13 mouse cellular contexts compared by ENCODE assay signal in the genomic region with DNA sequence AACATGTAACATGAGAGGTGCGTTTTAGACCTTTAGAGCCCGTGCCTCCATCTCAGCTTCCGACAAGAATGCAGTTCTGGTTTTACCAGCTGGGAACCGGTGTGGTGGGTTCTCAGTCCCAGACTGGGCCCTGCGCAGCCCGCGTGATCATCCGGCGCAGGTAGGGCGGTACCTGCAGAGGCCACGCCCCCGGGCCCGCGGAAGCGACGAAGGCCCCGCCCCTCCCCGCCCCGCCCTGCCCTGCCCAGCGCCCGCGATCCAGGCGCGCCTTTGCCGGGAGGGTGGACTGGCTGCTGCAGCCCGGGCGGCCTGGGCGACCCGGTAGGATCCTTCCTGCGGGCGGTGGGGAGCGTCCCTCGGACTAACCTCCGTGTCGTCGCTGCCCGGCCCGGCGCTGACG. TPM values are rescaled to one million over a fixed set of nuclear protein-coding genes. Genes with fewer than 3 reads are reported as not detected.
DNase-seq lines count a peak whose midpoint lies in the region; ATAC-seq and TF ChIP-seq lines count a peak whose summit lies in the region.
"Not testable (repeated sequence)": the region's sequence is repeated elsewhere in the genome, so short reads cannot be mapped to it uniquely, and the experiment has no call there.
"Had no signal": no experiment of that assay in that cellular context is flagged by ENCODE, and none has a peak within 500 bp of the region (broad histone marks: within the 10 kb centered on the region; RNA-seq: fewer than 3 reads in every experiment).

TSS of gene 1700047I17Rik2 (plus strand) at position 287 of the 400 bp plus-strand sequence.

- ATAC-seq in activated CD4-positive, CD25-positive, alpha-beta regulatory T cell, adult 4 months: peak; percentile 86
- peak; percentile 87 for ATAC-seq in erythroid progenitor cell, adult 5-6 weeks (replicated peaks; ENCODE audit: low FRiP score, poor library complexity, severe bottlenecking)
- ATAC-seq in heart, embryonic 12.5 days (ENCODE audit: insufficient number of reproducible peaks, low FRiP score): peak; percentile 97
- peak; percentile 98 for ATAC-seq in hindbrain, embryonic 15.5 days (ENCODE audit: low FRiP score, low read depth)
- peak; percentile 97 for ATAC-seq in kidney, postnatal 0 days (replicated peaks; ENCODE audit: low FRiP score, low read depth)
- ATAC-seq in liver, embryonic 16.5 days (ENCODE audit: low read depth): peak; percentile 98
- peak; percentile 95 for ATAC-seq in midbrain, embryonic 13.5 days
- peak; percentile 83 for ATAC-seq in neutrophil, adult 5-6 weeks (ENCODE audit: extremely low read depth, insufficient number of reproducible peaks, low FRiP score, poor library complexity, severe bottlenecking)

- H3K4me3 ChIP-seq in heart, embryonic 12.5 days; hindbrain, embryonic 15.5 days; kidney, postnatal 0 days (replicated peaks; ENCODE audit: low read depth, low read length); liver, embryonic 16.5 days (ENCODE audit: low read depth, low read length); midbrain, embryonic 13.5 days (replicated peaks): not testable (repeated sequence)

- H3K9me3 ChIP-seq in heart, embryonic 12.5 days (replicated peaks); hindbrain, embryonic 15.5 days; kidney, postnatal 0 days (replicated peaks; ENCODE audit: low read length); liver, embryonic 16.5 days (replicated peaks; ENCODE audit: control insufficient read depth, low read length); midbrain, embryonic 13.5 days: not testable (repeated sequence)

- not testable (repeated sequence) for TF ChIP-seq CTCF in kidney, postnatal 0 days (IDR thresholded peaks at IDR 0.05; ENCODE audit: low read depth)

- H3K36me3 ChIP-seq in heart, embryonic 12.5 days; hindbrain, embryonic 15.5 days; kidney, postnatal 0 days (ENCODE audit: insufficient read depth, low read length); liver, embryonic 16.5 days (ENCODE audit: control insufficient read depth, insufficient read depth); midbrain, embryonic 13.5 days: not testable (repeated sequence)

- not testable (repeated sequence) for H3K4me2 ChIP-seq in heart, embryonic 12.5 days; hindbrain, embryonic 15.5 days; kidney, postnatal 0 days (ENCODE audit: low read length); liver, embryonic 16.5 days (ENCODE audit: low read depth, low read length); midbrain, embryonic 13.5 days (replicated peaks)

- not testable (repeated sequence) for H3K9ac ChIP-seq in heart, embryonic 12.5 days; hindbrain, embryonic 15.5 days; kidney, postnatal 0 days (ENCODE audit: low read depth, low read length); liver, embryonic 16.5 days (ENCODE audit: low read depth, low read length); midbrain, embryonic 13.5 days (replicated peaks)

- H3K27ac ChIP-seq in heart, embryonic 12.5 days (ENCODE audit: poor library complexity, severe bottlenecking); hindbrain, embryonic 15.5 days (replicated peaks); kidney, postnatal 0 days; liver, embryonic 16.5 days (ENCODE audit: low read length); midbrain, embryonic 13.5 days: not testable (repeated sequence)

- WGBS in heart, embryonic 12.5 days: no CpG with 5 or more reads among the region's 40 CpGs
- no CpG with 5 or more reads among the region's 40 CpGs for WGBS in hindbrain, embryonic 15.5 days
- WGBS in kidney, postnatal 0 days: no CpG with 5 or more reads among the region's 40 CpGs
- WGBS in liver, embryonic 16.5 days (ENCODE audit: insufficient replicate concordance): no CpG with 5 or more reads among the region's 40 CpGs
- WGBS in midbrain, embryonic 13.5 days: no CpG with 5 or more reads among the region's 40 CpGs

- H3K4me1 ChIP-seq in heart, embryonic 12.5 days (replicated peaks); hindbrain, embryonic 15.5 days (replicated peaks); kidney, postnatal 0 days (replicated peaks; ENCODE audit: insufficient read depth, low read length); liver, embryonic 16.5 days (ENCODE audit: control insufficient read depth, low read depth, low read length); midbrain, embryonic 13.5 days (replicated peaks): not testable (repeated sequence)

- not testable (repeated sequence) for DNase-seq in kidney, postnatal 0 days (ENCODE audit: low spot score)

- H3K27me3 ChIP-seq in heart, embryonic 12.5 days (replicated peaks); hindbrain, embryonic 15.5 days; kidney, postnatal 0 days (ENCODE audit: insufficient read depth, low read length); liver, embryonic 16.5 days (ENCODE audit: control insufficient read depth, insufficient read depth, low read depth, low read length); midbrain, embryonic 13.5 days: not testable (repeated sequence)

RNA-seq across cellular contexts. Expression of gene 1700047I17Rik2, which starts in this region (rescaled TPM):
- not detected for polyA plus RNA-seq in activated CD4-positive, CD25-positive, alpha-beta regulatory T cell, adult 4 months (2017; shearing (Covaris generic))
- 26.4 TPM in 1 of 2 replicates, not detected in the other for total RNA-seq in erythroid progenitor cell, adult 5-6 weeks (2015; ENCODE audit: low replicate concordance)
- total RNA-seq in erythroid progenitor cell, adult 5-6 weeks (2017; ENCODE audit: low replicate concordance): not detected in 2 replicates
- 0.54 TPM in 1 of 2 replicates, not detected in the other for polyA plus RNA-seq in heart, embryonic 12.5 days (2016; fragmentation: Nextera tagmentation; extraction: Ambion mirVana)
- polyA plus RNA-seq in hindbrain, embryonic 15.5 days (2015; fragmentation: Nextera tagmentation; extraction: Ambion mirVana): not detected in 2 replicates
- polyA plus RNA-seq in kidney, postnatal 0 days (2015; fragmentation: Nextera tagmentation; extraction: Ambion mirVana): 0.08 TPM in 1 of 2 replicates, not detected in the other
- polyA plus RNA-seq in liver, embryonic 16.5 days (2015; fragmentation: Nextera tagmentation; extraction: Ambion mirVana): 0.71 TPM in 1 of 2 replicates, not detected in the other
- 0.35 TPM in 1 of 2 replicates, not detected in the other for polyA plus RNA-seq in midbrain, embryonic 13.5 days (2015; fragmentation: Nextera tagmentation; extraction: Ambion mirVana)
- 7.7 and 15.5 TPM in 2 replicates for total RNA-seq in neutrophil, adult 5-6 weeks (2017)
- total RNA-seq: ES-E14 had no signal
- polyA plus RNA-seq: cortical plate, adult 2 months; heart, embryonic 10.5 days; kidney, adult 2 months; lung, adult 2 months had no signal

Comparison
In these comparisons a context has a peak if more than half of its experiments do, and no peak if none do; other contexts are left out.
1. Peak in ATAC-seq in activated CD4-positive, CD25-positive, alpha-beta regulatory T cell, adult 4 months; RNA of the gene not detected or under 1 TPM.
2. Peak in ATAC-seq in heart, embryonic 12.5 days; RNA of the gene not detected or under 1 TPM.
3. Peak in ATAC-seq in hindbrain, embryonic 15.5 days; RNA of the gene not detected or under 1 TPM.
4. Peak in ATAC-seq in kidney, postnatal 0 days; RNA of the gene not detected or under 1 TPM.
5. Peak in ATAC-seq in liver, embryonic 16.5 days; RNA of the gene not detected or under 1 TPM.
6. Peak in ATAC-seq in midbrain, embryonic 13.5 days; RNA of the gene not detected or under 1 TPM.